Mouse (Mus musculus) thymus, postnatal 0 days (tissue): Measurements from ENCODE around the gene Etv5. TPM values are rescaled to one million over a fixed set of nuclear protein-coding genes. Genes with fewer than 3 reads are reported as not detected.
"Not testable (repeated sequence)": the region's sequence is repeated elsewhere in the genome, so short reads cannot be mapped to it uniquely, and the experiment has no call there.

Experiments
- DNase-seq: peaks from one replicate; pipeline ENCODE4 v3.0.0-alpha.2; 2015; ENCODE audit warnings: low spot score
- polyA plus RNA-seq: library from polyadenylated mRNA; unstranded; fragments of >200 nt; fragmentation: Nextera tagmentation; extraction: Ambion mirVana; gene quantifications from 2 replicates; pipeline ENCODE4 v1.2.1, GENCODE M21; 2015

Gene Etv5
- polyA plus RNA-seq, 1 experiment from 2014 or later, result 12.1 TPM

DNA sequence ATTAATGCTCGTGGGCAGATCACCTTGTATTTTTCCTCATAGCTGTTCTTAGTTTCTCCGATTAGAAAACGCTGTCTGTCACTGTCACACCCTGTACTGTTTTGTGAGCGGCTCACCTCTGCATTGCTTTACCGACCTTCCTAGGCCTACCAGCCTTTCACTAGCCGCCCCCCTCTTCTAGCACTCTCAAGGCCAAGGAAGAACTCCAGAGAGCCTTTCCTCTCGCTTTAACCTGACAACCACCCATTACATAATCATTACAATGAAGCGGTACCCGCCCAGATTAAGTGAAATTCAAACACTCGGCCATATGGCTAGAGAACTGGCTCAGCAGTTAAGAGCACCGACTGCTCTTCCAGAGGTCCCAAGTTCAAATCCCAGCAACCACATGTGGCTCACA, 41.2 kb downstream of the Etv5 start:
- DNase-seq, result no peak

DNA sequence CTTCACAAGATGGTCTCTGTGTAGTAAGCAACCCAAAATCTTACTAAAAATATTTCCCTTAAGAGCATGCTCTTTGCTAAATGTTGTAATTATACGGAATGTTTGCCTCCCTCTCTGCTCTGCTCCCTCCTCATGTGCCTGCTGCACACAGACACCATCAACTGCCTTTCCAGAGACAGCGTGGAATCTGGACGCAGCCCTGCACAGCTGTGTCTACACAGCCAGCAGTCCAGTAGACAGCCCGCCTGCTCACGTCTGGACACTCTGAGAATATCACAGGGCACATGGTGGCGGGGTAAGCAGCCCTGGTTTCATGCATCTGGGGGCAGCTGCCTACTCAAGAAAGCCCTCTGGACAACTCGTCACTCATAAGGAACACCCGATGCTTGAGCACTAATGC, 43.1 kb downstream of the Etv5 start:
- DNase-seq, result no peak

- DNase-seq, result no peak
Observed at GRCm38 (mm10) chr16:22395093-22395844, 44.2 kb downstream of the Etv5 start.

DNA sequence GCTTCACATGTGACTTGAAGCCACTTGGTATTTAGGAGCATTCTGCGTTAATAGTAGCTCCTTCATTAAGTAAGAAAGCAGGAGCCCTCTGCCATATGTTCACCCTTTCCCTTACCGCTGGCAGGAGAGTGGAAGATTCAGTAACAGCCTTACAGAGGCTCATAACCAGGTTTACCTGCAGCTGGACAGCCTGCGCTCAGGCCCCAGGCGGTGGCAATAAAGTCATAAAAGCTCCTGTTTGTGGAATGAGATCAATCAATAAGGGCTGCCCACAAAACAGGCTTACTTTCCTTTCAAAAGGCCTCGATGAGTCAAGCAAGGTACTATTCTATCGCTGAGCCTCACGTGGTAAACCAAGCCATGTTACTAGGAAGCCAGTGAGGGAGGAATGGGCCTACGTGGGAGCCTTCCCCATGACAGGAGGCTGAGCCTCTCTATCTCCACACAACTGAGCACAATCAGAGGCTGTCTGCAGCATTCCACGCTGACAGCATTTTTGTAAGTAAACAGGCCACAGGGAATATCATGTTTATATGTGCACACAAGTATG, 49.1 kb downstream of the Etv5 start:
- no peak for DNase-seq

GRCm38 (mm10) chr16:22389146-22389911, 50.2 kb downstream of the Etv5 start:
- no peak for DNase-seq

DNA sequence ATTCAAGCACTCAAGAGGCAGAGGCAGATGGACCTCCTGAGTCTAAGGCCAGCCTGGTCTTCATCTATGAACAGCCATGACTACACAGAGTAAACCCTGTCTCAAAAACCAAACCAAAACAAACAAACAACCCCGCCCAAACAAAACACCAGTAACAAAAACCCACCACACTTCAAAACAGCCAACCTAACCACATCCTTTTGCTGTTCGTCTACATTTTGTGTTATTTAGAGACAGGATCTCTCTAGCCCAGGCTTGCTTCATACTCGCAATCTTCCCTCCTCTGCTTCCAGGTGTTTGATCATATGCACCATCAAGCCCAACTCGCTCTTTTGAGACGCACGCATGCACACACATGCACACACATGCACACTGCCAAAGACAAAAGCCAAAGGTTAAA, 51.8 kb downstream of the Etv5 start:
- DNase-seq, result peak; percentile 57

DNA sequence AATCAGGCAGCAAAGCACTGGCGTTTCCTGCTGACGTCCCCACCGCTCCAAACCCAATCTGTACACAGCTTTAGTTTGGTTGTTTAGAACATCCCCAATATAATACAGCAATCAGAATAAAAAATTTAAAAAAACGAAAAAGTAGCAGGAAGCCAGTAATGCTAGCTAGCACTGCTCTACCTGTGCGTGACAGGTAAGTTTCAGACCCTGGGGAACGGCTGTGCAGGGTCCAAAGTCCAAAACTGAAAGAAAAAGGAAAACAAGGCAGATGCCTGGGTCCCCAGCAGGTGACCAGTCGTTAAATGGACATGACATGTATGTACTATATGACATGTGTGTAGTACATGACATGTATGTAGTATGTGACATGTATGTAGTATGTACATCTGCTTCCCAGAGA, 57.5 kb downstream of the Etv5 start:
- not testable (repeated sequence) for DNase-seq

GRCm38 (mm10) chr16:22380981-22381380, 58.5 kb downstream of the Etv5 start:
- no peak for DNase-seq

- DNase-seq, result no peak
Observed at GRCm38 (mm10) chr16:22379986-22380385, 59.5 kb downstream of the Etv5 start.

DNA sequence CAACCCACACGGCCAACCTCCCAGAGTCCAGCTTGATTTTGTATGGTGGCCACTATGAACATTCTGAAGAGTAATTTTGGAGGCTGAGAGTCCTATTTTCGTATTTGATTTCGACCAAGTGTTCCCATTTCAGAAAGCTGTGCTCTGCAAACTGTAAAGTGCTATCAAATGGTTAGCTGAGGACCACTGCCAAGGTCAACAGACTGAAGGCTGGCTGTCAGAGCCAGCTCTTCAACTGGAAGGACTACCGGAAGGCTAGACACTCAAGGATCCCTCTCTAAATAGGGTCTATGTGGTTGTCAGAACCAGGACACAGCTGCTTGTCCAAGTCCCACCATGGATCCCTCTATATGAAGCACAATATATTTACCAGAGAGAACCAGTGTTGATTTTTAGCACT, 60.2 kb downstream of the Etv5 start:
- DNase-seq, result no peak

- DNase-seq, result no peak
Observed at GRCm38 (mm10) chr16:22377714-22378113, 61.8 kb downstream of the Etv5 start.

- no peak for DNase-seq
Observed at GRCm38 (mm10) chr16:22374898-22375297, 64.6 kb downstream of the Etv5 start.

GRCm38 (mm10) chr16:22372701-22373124, 66.8 kb downstream of the Etv5 start:
- DNase-seq, result no peak

- no peak for DNase-seq
Observed at GRCm38 (mm10) chr16:22372225-22372624, 67.3 kb downstream of the Etv5 start.

GRCm38 (mm10) chr16:22367099-22367498, 72.4 kb downstream of the Etv5 start:
- no peak for DNase-seq

DNA sequence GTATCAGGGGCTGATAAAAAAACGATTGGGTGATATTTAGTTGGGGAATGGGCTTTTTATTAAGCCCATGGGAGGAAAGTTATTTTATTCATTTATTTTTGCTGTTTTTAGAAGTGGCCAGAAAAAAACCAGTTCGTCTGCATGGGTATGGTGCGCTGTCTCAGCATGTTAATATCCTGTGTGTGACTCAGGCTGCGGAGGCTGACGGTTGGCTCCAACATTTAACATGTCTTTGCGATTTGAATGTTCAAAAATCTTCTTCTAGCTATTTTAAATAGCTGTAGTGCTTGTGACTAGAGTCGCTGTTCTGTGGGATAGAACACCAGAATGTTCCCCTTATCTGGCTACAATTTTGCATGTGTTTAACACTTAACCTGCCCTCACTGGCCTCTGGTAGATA, 73.5 kb downstream of the Etv5 start:
- no peak for DNase-seq

GRCm38 (mm10) chr16:22365596-22365995, 73.9 kb downstream of the Etv5 start:
- DNase-seq, result no peak

- DNase-seq, result no peak
Observed at GRCm38 (mm10) chr16:22358701-22359354, 80.7 kb downstream of the Etv5 start.

DNA sequence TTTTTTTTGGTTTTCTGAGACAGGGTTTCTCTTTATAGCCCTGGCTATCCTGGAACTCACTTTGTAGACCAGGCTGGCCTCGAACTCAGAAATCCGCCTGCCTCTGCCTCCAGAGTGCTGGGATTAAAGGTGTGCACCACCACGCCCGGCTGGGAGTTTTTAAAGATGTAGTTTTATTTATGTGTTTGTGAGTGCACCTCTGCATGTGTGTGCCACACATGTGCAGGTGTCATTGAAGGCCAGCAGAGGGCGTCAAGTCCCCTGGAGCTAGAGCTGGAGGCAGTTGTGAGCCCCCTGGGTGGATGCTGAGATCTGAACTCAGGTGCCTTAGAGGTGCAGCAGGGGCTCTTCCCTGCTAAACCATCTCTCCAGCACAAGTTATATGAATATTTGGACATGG, 85.3 kb downstream of the Etv5 start:
- not testable (repeated sequence) for DNase-seq

DNA sequence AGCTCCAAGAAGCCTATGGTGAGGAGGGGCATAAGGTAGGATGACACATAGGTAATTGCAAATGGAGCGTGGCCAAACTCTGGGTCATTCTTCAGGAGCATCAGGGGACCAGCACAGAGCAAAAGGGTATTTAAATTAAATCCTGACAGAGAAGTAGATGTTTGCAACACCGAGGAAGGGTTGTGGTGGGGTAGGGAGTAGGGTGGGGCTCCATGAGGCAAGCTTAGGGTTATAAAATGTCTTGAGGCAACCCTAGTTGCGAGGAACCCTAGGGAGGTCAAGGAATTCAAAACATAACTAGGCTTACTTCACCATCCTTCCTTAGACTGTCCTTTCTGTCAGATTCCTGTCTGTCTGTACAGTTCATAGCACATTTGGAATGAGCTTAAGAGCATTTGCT, 85.9 kb downstream of the Etv5 start:
- DNase-seq, result no peak

DNA sequence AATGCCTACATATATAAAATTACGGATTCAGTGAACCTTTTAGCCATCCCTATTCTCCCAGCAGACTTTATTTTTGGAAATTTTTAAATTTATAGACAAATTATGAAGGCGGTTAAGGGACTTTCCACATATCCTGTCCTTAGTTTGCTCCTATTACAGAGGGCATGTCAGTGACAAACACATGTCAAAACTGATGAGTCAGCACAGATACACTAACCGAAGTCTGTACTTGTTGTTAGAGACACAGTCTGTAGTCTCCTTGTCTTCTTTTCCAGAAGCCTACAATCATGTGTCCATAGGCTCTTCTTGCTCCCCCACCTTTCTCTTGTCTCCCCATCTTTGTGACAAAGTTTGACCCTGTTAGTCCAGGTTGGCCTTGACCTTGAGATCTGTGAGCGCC, 88.3 kb downstream of the Etv5 start:
- no peak for DNase-seq

DNA sequence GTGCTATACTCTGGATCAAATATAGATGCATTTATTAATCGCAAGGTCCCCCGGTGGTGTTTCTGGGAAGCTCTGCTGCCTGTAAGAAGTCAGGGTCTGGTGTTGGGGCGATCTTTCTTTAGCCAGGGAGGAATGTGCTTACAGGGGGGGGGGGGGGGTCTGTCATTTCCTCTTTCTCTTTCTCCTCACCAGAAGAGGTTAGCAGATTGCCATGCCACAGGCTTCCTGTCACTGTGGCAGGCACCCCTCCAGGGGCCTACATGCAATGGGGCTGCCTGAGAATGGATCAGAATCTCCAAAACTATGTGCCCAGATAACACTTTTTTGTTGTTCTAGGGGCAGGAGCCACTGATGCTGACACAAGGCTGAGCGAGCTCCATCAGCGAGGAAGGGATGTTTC, 89.7 kb downstream of the Etv5 start:
- peak; percentile 14 for DNase-seq
